Mouse (Mus musculus): ENCODE results near the gene Plekhm3.

The Plekhm3 gene

DNA sequence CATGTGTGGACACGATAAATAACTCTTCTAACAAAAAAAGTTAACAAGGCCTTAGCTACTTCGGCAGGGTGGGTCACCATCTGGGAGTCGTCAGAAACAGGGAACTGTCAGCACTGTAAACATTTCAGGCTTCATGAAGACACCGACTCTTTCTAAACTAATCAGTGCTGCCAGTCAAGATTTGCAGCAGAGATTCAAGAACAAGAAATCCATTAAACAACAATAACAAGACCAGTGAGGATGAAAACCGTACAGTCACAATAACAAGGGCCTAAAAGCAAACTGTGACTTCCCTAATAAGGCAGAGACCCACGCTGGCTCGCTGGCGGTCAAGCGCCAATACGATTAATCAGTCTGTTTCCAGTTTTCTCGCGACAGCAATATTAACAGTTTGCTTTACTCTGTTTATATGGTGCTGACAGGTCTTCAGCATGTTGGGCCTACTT, 77.8 kb downstream of the Plekhm3 start:
- no peak for DNase-seq (ENCODE audit: low read depth in 1 of 2, low spot score in 2 of 2)

DNA sequence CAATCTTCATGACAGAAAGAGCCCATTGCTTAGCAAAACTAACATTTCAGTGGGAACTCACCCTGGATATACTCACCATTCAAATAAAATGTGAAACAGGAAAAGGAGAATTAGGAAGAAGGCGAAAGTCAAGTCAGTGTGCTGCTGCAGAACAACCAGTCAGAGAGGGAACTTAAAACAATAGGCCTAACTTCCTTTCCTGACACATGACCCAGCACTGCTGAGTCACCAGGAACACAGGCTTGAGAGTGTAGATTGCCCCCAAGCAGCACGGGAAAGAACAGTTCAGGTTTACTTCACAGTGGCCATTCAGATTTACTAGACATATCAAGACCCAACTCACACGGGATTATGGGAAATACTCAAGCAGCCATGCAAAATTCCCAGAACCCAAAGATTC, 80.3 kb downstream of the Plekhm3 start:
- peak; percentile 4 to 10 for DNase-seq (ENCODE audit: low read depth in 1 of 2, low spot score in 2 of 2)

DNA sequence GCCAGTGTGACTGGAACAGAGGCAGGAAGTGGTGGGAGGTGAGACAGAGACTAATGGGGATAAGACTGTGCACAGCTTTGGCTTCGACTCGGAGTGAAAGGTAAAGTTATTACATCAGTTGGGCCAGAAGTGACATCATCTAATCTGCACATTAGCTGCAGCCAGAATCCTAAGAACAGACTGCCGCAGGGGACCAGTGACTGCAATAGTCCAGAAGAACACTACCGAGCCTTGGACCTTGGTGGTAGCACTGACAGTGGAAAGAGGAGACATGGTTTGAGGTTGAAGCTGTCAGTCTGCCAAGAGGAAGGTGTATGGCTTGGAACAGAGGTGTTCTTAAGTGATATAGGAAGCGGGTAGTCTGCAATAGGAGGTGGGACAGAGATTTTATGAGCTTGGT, 80.9 kb downstream of the Plekhm3 start:
- DNase-seq (ENCODE audit: low read depth in 1 of 2, low spot score in 2 of 2) = no peak

DNA sequence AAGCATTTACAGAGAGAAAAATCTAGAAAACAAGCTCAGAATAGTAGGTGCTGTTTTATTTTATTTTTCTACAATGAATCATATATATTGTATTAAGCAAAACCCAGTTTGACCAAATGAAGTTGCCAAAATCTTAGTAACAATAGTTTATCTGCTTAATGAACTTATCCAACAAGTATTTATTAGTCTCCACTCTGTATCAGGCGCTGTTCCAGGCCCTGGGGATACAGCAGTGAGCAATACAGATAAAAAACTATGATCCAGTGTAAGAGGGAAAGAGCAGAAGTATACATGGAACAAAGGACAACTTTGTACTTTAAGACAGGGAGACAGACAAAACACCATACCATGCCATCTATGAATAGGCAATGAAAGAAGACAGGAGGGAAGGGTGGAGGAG, 81.5 kb downstream of the Plekhm3 start:
- DNase-seq (ENCODE audit: low read depth in 1 of 2, low spot score in 2 of 2) = no peak

DNA sequence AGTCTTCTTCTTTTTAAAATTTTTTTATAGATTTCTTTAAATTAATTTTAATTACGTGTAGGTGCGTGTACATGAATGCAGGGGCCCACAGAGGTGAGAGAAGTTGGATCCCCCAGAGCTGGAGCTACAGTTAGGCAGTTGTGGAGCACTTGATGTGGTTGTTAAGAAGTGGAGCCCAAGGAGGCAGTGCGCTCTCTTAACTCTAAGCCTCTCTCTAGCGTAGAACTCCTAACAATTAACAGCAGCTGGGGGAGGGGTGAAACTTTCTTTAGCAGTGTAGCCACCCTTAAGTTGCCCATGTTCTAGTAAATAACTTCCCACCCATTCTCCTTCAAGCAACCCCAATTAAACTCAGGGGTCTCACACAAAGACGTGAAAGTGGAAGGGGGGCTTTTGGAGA, 84.7 kb downstream of the Plekhm3 start:
- DNase-seq (ENCODE audit: low read depth in 1 of 2, low spot score in 2 of 2) = no peak

DNA sequence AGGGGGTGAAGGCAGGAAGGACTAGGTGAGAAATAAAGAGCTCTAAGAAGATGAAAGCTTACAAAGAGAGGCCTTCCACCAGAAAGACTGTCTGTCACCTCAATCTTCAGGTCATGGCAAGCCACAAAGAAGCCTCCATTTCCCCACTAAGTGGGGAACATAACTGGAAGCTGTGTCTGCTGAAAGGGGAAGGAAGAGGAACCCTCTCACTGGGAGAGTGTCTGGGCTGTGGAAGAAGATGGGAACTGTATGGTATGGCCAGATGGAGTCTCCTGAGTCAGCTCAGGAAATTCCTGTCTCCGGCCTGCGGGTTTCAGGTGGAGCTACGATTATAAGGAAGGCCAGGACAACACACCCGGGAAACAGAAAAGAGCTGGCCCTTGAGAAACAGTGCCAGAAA, 88.9 kb downstream of the Plekhm3 start:
- DNase-seq (ENCODE audit: low read depth in 1 of 2, low spot score in 2 of 2) = no peak

DNA sequence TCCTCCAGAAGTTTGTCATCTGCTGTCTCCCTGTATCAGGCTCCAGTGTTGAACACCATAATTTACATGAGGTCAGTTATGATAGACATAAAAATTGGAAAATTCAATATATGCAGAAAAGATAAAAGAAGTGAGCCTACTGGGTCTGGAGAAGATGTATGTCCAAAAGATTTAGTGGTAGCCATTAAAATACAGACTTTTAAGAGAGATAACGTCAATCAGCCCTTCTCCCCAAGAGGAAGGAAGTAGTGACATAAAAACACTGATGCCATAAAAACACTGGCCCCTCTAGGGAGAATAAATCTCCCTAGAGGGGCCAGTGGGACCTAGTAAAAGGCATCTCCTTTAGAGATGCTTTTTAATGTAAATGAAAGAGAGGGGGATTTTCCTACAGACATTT, 90.5 kb downstream of the Plekhm3 start:
- DNase-seq (ENCODE audit: low read depth in 1 of 2, low spot score in 2 of 2) = no peak

DNA sequence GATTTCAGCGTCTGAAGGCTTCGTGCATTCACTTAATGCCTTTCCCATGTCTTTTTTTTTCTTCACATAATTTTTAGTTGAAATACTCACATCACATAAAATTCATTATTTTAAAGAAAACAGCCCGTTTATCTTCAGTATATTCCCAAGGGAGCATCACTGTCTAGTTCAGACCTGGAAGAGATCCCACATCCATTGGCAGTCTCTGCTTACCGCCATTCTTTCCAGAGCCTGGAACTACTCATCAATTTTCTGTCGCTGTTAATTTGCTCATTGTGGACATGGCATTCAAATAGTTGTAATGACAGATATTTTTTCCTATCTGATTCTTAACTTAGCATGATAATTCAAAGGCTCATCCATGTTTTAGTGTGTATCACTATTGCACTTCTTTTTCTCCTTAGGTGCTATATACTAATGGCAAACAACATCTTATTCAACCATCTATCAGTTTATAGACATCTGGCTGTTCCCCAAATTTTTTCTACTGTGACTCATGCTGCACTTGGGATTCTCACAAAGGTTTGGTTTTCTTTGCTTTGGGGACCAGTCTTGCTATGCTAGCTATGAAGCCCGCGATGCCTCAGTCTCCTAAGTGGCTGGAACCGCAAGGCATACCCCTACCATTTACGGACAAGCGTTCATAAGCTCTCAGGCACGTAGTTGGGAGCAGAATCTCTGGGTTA, 96.2 kb downstream of the Plekhm3 start:
- DNase-seq (ENCODE audit: low read depth in 1 of 2, low spot score in 2 of 2) = no peak

DNA sequence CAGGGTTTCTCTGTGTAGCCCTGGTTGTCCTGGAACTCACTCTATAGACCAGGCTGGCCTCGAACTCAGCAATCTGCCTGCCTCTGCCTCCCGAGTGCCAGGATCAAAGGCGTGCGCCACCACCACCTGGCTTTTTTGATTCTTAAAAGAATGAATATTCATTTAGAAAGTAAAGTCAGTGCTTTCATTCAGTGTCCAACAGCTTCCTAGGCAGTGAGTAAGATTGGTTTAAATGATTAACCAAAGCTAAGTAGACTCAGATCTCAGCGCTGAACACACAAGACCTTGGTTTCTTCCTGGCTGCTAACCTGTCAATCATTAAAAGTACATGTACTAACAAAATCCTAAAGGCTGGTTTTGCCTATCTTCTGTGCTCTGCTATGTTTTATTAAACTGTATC, 96.8 kb downstream of the Plekhm3 start:
- DNase-seq (ENCODE audit: low read depth in 1 of 2, low spot score in 2 of 2) = no peak

DNA sequence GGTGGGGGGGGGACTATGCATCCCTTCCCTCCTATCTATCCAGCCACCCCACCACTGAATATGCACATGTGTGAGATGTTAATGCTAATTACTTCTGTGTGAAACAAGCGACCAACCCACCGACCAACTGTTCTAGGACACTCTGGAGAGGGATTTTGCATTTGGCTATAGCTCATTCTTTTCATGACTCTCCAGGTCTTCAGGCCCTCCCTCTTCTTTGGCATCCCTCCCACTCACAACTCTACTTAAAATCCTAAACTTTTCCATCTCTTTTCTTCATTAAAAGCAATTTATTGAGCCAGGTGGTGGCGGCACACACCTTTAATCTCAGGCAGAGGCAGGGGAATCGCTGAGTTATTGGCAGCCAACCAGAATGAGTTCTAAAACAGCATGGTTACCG, 101.8 kb downstream of the Plekhm3 start:
- no peak for DNase-seq (ENCODE audit: low read depth in 1 of 2, low spot score in 2 of 2)

DNA sequence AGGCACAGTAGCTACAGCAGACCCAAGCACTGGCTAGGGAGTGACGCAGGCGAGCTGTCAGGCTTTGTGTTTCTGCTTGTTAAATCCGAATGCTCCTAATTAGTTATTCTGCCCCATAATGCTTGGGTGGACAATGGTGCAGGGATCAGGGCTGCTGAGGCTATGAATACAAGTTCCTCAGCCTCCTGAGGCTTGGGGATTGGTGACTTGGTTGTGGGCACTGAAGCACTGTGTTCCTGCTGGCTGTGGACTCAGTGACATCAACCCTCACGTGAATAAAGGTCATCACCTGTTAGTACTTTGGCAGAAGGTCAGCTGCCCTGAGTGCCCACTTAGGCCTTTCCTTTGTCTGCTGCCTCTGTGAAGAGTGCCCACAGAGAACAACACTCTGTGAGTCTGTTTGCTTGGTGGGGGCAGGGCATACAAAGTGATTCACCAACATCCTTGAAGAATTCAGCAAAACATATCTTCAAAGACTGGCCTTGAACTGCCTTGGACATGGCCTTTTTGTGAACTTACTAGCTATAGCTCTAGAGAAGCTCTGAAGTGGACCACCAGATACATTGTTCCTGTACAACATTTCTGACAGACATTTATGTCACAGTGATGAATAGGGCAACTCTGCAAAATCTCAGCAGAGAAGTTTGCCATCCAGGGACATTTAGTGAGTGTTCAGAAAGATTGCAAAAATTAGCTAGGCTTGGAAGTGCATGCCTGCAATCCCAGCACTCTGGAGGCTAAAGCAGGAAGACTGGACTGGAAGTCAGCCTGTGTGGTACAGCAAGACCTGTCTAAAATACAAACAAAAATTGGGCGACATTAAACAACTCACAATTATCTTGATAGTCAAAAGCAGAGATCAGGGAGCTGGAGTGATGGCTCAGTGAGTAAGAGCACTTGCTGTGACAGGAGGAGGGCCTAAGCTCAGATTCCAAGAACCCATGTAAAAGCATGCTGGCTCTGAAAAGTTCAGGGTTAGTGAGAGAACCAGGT, 102.6 kb downstream of the Plekhm3 start:
- no peak for DNase-seq (ENCODE audit: low read depth in 1 of 2, low spot score in 2 of 2)

DNA sequence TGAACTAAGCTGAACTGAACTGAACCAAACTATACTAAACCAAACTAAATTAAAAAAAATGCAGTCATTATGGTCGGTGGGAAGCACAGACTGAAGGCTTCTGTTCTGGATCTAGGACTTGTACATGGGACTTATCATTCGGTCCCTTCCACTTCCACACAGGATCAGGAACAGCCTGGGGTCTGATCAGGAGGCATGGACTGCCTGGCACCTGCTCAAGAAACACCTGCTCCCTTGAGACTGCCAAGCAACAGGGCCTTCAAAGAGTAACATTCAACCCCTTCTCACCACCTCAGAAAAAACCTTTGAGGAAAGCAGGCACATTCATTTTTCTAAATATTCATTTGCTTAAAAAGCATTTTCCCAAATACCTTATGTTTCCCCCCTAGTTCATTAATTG, 103.4 kb downstream of the Plekhm3 start:
- DNase-seq (ENCODE audit: low read depth in 1 of 2, low spot score in 2 of 2) = no peak

DNA sequence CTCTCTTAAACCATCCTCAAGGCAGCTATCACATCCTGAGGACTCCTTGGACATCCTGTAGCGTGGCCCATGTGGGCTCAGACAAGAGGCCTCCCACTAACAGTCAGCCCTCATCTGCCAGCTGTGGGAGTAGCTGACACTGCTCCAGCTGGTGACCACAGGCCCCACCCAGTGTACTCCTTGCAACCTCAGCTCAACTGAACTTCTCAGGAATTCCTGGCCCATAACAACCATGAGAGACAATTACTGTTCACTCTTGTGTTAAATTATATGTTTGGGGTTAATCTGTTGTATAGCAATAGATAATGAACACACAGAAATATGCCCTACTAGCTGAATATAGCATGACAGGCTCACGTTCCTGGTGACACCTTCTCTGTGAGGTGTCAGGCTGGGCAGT, 104.4 kb downstream of the Plekhm3 start:
- DNase-seq (ENCODE audit: low read depth in 1 of 2, low spot score in 2 of 2) = no peak

DNA sequence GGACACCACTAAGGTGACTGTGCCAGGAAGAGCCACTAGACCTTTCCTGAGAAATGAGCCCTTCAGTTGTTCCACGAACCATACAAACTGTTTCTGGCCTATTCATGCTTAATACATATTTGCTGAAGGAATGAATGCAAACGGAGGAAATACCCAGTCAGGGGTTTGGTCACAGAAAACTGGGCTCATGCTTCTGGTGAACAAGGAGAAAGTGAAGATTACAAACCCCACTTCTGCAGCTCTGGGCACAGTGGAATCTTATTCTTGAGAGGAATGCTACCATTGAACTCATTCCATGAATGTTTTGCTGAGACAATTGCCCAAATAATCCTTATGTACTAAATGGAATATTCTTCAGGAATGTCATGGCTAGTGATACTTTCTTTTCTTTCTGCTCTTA, 106.3 kb downstream of the Plekhm3 start:
- DNase-seq (ENCODE audit: low read depth in 1 of 2, low spot score in 2 of 2) = no peak

DNA sequence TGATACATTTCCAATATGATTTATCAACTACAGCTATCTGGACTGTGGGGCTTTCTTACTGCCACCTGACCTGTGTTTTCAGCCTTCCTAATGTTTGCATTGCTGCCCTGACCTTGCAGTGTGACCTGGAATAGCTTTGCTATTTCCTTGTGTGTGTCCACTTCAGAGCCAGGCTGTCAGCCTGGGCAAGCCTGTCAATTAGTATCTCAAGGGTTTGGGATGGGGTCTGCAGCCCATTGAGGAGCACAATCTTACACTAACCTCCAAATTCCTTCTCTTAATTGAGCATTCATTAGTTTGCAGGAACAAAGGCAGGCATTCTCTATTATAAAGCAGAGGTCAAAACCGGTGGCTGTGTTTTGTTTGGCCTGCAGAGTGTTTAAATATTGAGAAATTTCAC, 107.6 kb downstream of the Plekhm3 start:
- no peak for DNase-seq (ENCODE audit: low read depth in 1 of 2, low spot score in 2 of 2)

DNA sequence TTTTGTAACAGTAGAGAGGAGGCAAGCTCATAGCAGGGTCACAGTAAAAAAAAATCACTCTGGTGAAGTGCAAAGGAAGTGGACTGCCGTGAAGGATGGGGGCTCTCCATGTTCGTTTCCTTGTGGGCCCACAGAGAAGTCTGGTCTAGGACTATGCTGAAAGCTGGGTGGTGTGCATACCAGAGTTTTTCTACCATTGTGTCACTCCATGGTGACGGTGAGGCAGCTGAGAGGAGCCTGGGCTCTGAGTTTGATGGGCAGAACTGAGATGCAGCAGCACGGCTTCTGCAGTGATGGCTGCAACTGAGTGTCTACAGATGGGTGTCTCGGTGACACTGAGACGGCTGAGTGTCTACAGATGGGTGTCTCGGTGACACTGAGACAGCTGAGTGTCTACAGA, 108.5 kb downstream of the Plekhm3 start:
- DNase-seq (ENCODE audit: low read depth in 1 of 2, low spot score in 2 of 2) = no peak

DNA sequence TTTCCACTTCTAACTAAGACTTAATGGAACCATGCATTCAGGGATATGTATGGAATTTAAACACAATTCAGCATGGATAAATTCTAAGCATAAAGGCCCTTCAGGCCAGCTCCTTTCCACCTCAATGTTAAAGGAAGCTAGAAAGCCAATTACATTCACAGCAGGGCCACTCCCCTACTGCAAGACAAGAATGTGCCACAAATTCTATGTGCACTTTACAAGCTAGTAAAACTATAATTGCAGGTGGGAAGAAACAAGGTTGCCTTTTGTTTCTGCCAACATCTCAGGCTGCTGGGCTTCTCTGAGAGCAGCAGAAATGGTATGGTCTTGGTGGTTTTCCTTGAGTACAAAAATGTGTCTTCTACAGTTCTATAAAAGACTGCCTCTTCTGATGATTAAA, 109.1 kb downstream of the Plekhm3 start:
- DNase-seq (ENCODE audit: low read depth in 1 of 2, low spot score in 2 of 2) = no peak

DNA sequence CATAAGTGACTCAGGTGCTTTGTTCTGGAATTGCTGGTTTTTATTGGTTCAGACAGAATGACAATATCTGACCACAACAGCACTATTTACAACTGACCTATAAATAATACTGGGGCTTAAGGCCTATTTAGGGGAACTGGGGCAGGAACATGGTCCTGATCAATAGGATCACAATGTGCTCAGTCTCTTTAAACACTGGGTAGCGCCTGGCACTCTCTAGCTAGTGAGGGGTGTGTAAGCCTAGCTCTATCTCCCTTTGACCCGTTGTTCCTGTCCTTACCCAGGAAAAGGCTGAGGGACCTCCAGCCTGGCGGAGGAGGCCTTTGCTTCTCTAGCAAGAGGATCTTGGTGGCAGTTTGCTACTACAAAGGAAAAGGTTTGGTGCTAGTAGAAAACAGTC, 111.6 kb downstream of the Plekhm3 start:
- DNase-seq (ENCODE audit: low read depth in 1 of 2, low spot score in 2 of 2) = no peak

DNA sequence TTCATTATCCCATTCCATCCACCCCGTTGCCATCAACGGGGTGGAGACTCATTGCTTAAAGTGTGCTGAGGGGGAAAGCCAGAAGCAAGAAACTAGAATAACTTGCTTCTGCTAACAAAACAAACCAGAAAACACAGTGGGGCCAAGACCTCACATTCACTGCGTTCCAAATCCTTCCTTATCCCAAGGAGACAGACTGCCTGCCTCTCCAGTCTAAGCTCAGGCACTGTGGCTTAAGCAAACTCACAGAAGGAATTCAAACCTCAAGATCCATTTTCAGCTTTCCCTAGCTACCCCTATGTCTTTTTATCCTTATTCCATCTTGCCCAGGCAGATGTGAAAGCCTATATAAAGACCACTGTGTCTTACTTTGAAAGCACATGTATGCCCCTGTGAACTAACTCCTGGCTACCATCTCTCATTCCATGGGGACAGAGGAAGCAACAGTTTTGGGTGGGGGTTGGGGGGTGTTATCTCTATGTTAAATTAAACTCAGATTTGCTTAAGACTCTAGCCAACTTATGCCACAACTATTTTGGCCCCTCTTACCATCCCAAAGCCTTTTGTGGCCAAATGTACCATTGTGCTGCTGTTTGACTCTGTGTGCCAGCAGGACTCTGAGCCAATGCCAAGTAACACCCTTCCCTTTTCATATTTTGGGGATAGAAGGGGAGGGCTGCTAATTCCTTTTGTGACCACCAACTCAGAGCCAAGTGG, 112.6 kb downstream of the Plekhm3 start:
- DNase-seq (ENCODE audit: low read depth in 1 of 2, low spot score in 2 of 2) = no peak

DNA sequence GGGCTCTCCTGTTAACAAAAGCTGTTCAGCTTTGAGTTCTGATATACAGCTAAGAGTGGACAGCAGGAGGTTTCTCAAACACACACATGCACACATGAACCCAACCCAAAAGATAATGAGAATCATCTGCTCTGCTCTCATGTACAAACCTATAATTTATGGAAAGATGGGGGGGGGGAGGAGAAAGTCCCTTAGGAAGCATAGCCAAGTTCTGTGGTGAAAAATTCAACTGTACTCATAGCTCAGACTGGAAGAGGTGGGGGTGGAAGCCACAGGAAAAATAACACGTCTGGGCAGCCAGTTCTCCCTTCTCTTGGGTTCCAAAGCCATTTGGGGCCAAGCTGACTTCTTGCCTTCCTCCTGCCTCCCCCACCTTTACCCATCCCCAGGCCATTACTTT, 115.7 kb downstream of the Plekhm3 start:
- no peak for DNase-seq (ENCODE audit: low read depth in 1 of 2, low spot score in 2 of 2)

DNA sequence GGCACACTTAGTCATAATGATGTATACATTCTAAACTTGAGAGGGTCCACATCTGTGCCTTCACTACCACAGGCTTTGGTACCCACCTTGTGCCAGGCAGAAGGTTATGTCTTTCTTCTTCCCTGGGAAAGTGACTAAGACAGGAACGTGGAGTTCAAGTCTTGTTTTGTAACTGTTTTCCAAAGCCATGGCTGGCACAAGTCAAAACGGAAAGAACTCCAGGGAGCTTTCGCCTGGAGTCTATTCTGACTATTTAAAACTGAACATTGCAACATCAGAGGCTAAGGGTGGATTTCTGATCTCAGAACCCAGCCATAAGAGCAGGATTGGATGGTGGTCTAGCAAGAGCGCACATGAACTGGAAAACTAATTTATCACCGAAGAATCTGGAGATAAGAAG, 120.0 kb downstream of the Plekhm3 start:
- no peak for DNase-seq (ENCODE audit: low read depth in 1 of 2, low spot score in 2 of 2)

DNA sequence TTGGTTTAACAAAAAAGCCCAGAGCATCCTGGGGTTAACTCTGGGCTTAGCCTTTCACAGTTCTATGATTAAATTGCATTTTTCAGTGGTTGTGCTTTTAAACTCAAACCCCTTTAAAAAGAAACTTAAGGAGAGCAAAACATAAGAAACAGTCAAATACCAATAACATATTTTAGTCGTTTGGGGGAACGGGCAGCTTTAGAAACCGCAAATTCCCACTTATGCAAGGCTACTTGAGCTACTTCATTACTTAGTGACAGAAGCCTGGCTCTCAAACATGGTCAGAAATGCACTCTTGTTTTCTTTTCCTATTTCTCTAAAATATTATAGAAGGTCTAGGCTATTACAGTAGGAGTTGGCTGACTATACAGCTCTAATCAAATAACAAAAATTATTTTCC, 120.5 kb downstream of the Plekhm3 start:
- no peak for DNase-seq (ENCODE audit: low read depth in 1 of 2, low spot score in 2 of 2)
